Mouse (Mus musculus) CH12.LX (cell line): ENCODE measurements around the gene Spata31d1b. TPM values are rescaled to one million over a fixed set of nuclear protein-coding genes. Genes with fewer than 3 reads are reported as not detected.
"Not testable (repeated sequence)": the region's sequence is repeated elsewhere in the genome, so short reads cannot be mapped to it uniquely, and the experiment has no call there.

Source experiments
- DNase-seq: peaks from one replicate; pipeline ENCODE4 v3.0.0-alpha.2; 2013; ENCODE audit errors: extremely low read depth
- H3K27ac ChIP-seq: 2 replicates; pipeline ENCODE4 v1.5.1; 2012; ENCODE audit warnings: low read depth, mild to moderate bottlenecking, control low read depth, moderate library complexity; ENCODE audit not compliant: insufficient read depth
- H3K27me3 ChIP-seq: replicated peaks from 2 replicates; pipeline ENCODE3; 2012; ENCODE audit warnings: inconsistent platforms
- H3K36me3 ChIP-seq, 2 experiments: replicated peaks in 1 of 2; 2 replicates each; pipeline versions ENCODE3 to v1.6.1; 2012; ENCODE audit warnings: inconsistent platforms in 1 of 2, low read length in 1 of 2, mild to moderate bottlenecking in 1 of 2, mixed read lengths in 1 of 2, moderate library complexity in 1 of 2; ENCODE audit not compliant: control insufficient read depth in 1 of 2, insufficient read depth in 1 of 2
- H3K4me1 ChIP-seq, 2 experiments: 2 replicates each; pipeline ENCODE4 v1.6.1; 2012; ENCODE audit warnings: inconsistent platforms in 1 of 2, moderate library complexity in 1 of 2; ENCODE audit not compliant: insufficient read depth in 2 of 2, control insufficient read depth in 1 of 2
- H3K4me2 ChIP-seq: 2 replicates; pipeline ENCODE4 v1.6.1; 2012; ENCODE audit warnings: low read depth, mild to moderate bottlenecking, control low read depth; ENCODE audit not compliant: poor library complexity, insufficient read depth, severe bottlenecking
- H3K4me3 ChIP-seq, 3 experiments: fragments of 150-350 bp in 1 of 3; sonication (generic) in 1 of 3; replicated peaks in 1 of 3; 2 replicates each; pipeline versions ENCODE3 to v1.5.1; 2011 to 2012; ENCODE audit warnings: low read depth in 2 of 3, low read length in 2 of 3, mild to moderate bottlenecking in 2 of 3, moderate library complexity in 2 of 3, control low read depth in 1 of 3, improper control_type of control experiment in 1 of 3, inconsistent platforms in 1 of 3, mixed read lengths in 1 of 3; ENCODE audit not compliant: poor library complexity in 1 of 3
- H3K79me2 ChIP-seq: replicated peaks from 2 replicates; pipeline ENCODE4 v1.6.1; 2012; ENCODE audit warnings: mild to moderate bottlenecking, moderate library complexity; ENCODE audit not compliant: control insufficient read depth, poor library complexity, insufficient read depth, severe bottlenecking; ENCODE audit errors: extremely low read depth
- H3K9ac ChIP-seq: 2 replicates; pipeline ENCODE4 v1.6.1; 2012; ENCODE audit warnings: low read depth, mild to moderate bottlenecking, control low read depth, moderate library complexity; ENCODE audit not compliant: insufficient read depth
- H3K9me3 ChIP-seq: replicated peaks from 2 replicates; pipeline ENCODE3; 2012; ENCODE audit warnings: low read length, inconsistent platforms, mixed read lengths
- BHLHE40 ChIP-seq: IDR thresholded peaks from 2 replicates; pipeline ENCODE4 v1.6.1; 2011; ENCODE audit warnings: mild to moderate bottlenecking, low read depth, low read length, improper control_type of control experiment
- CTCF ChIP-seq, 2 experiments: IDR thresholded peaks in 1 of 2; conservative IDR thresholded peaks in 1 of 2; 2 replicates each; pipeline ENCODE4 v1.5.1; 2011 to 2012; ENCODE audit warnings: low read depth in 2 of 2, low read length in 2 of 2, improper control_type of control experiment in 1 of 2, inconsistent platforms in 1 of 2, mild to moderate bottlenecking in 1 of 2, moderate library complexity in 1 of 2
- EP300 ChIP-seq: IDR thresholded peaks from 2 replicates; pipeline ENCODE4 v1.6.1; 2011; ENCODE audit warnings: low read length, improper control_type of control experiment
- HCFC1 ChIP-seq: IDR thresholded peaks from 2 replicates; pipeline ENCODE4 v1.6.1; 2012; ENCODE audit warnings: low read depth, mild to moderate bottlenecking, inconsistent platforms, low read length, improper control_type of control experiment
- JUN ChIP-seq: IDR thresholded peaks from 2 replicates; pipeline ENCODE4 v1.6.1; 2011; ENCODE audit warnings: low read depth, mild to moderate bottlenecking, low read length, improper control_type of control experiment, moderate library complexity; ENCODE audit not compliant: insufficient read depth
- MAX ChIP-seq: IDR thresholded peaks from 2 replicates; pipeline ENCODE4 v1.6.1; 2011; ENCODE audit warnings: low read length, improper control_type of control experiment
- MAZ ChIP-seq: IDR thresholded peaks from 2 replicates; pipeline ENCODE4 v1.6.1; 2012; ENCODE audit warnings: low read depth, mild to moderate bottlenecking, inconsistent platforms, low read length, improper control_type of control experiment, moderate library complexity
- MXI1 ChIP-seq: IDR thresholded peaks from 2 replicates; pipeline ENCODE4 v1.6.1; 2011; ENCODE audit warnings: mild to moderate bottlenecking, low read depth, low read length, improper control_type of control experiment
- NRF1 ChIP-seq: IDR thresholded peaks from 2 replicates; pipeline ENCODE4 v1.6.1; 2014; ENCODE audit warnings: low read depth, mild to moderate bottlenecking, inconsistent platforms, low read length, improper control_type of control experiment, moderate library complexity
- POLR2AphosphoS2 ChIP-seq: IDR thresholded peaks from 2 replicates; pipeline ENCODE4 v1.6.1; 2011; ENCODE audit warnings: low read depth, low read length, improper control_type of control experiment
- SIN3A ChIP-seq: IDR thresholded peaks from 2 replicates; pipeline ENCODE4 v1.6.1; 2012; ENCODE audit warnings: low read length, improper control_type of control experiment, inconsistent platforms
- SMC3 ChIP-seq: IDR thresholded peaks from 2 replicates; pipeline ENCODE4 v1.6.1; 2011; ENCODE audit warnings: low read depth, low read length, improper control_type of control experiment
- TBP ChIP-seq: conservative IDR thresholded peaks from 2 replicates; pipeline ENCODE4 v1.6.1; 2011; ENCODE audit warnings: low read depth, low read length, improper control_type of control experiment
- TCF12 ChIP-seq: IDR thresholded peaks from 2 replicates; pipeline ENCODE4 v1.6.1; 2014; ENCODE audit warnings: low read depth, mild to moderate bottlenecking, inconsistent platforms, low read length, improper control_type of control experiment
- USF1 ChIP-seq: IDR thresholded peaks from 2 replicates; pipeline ENCODE4 v1.6.1; 2014; ENCODE audit warnings: low read depth, mild to moderate bottlenecking, inconsistent platforms, low read length, improper control_type of control experiment
- ZNF384 ChIP-seq: IDR thresholded peaks from 2 replicates; pipeline ENCODE4 v1.6.1; 2012; ENCODE audit warnings: low read depth, low read length, improper control_type of control experiment, inconsistent platforms
- dilution Hi-C: fragments of 300-500 bp; cut with MboI; formaldehyde crosslinking; loops from 2 replicates; pipeline ENCODE4 v1.14.3; 2020; ENCODE audit warnings: low sequenced_read_pairs; ENCODE audit not compliant: extremely low pct_unique_long_range_greater_than_20kb, extremely low pct_ligation_motif_present
- in situ Hi-C: fragments of 300-500 bp; cut with MboI; formaldehyde crosslinking; loops from 3 replicates; pipeline ENCODE4 v1.14.3; 2019; ENCODE audit warnings: low sequenced_read_pairs, low pct_ligation_motif_present, low pct_unique_long_range_greater_than_20kb, mixed read lengths
- polyA plus RNA-seq: library from polyadenylated mRNA; unstranded; fragments of >175 nt; gene quantifications from 2 replicates; pipeline ENCODE4 v1.2.1, GENCODE M21; 2012; ENCODE audit warnings: low read depth; ENCODE audit not compliant: insufficient read length
- total RNA-seq, 2 experiments: library from RNA; depleted of rRNA; stranded (reverse); fragments of 300-350 nt in 1 of 2; fragments of >200 nt in 1 of 2; gene quantifications; 2 replicates each; pipeline ENCODE4 v1.2.3; 2012 to 2014

The Spata31d1b gene
- total and polyA plus RNA-seq, 3 experiments: 0.09 to 0.30 (median 0.27) TPM

DNA sequence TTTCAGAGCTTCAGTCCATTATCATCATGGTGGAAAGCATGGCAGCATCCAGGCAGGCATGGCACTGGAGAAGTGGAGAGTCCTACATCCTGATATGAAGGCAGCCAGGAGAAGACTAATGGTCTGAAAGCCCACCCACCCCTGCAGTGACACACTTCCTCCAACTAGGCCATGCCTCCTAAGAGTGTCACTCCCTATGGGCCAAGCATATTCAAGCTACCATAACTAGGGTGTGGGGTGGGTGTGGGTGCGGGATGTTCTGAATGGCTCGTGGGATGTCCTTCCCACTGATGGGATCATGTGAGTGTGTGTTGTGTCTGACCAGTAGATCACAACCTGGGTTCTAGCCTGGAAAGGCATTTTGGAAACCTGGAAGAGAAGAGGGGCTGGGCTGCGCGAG lies 21.9 kb downstream of the Spata31d1b start:
- Histone ChIP-seq H3K9ac (no peak overlapping the region), H3K4me2 (no peak overlapping the region), H3K27ac (no peak overlapping the region), H3K4me3 (no peak overlapping the region)
- TF ChIP-seq TCF12 (no peak), EP300 (no peak), TBP (no peak), NRF1 (no peak), MAX (no peak)
- TF ChIP-seq, all 38 proteins: peak for 0
- dilution Hi-C loops: no loop called here
- Histone ChIP-seq H3K36me3 (no peaks in the 10 kb centered on the region), H3K27me3 (peaks cover 1% of the 10 kb centered on the region), H3K79me2 (no peaks in the 10 kb centered on the region), H3K4me1 (peaks cover 4 to 5% of the 10 kb centered on the region in 2 experiments), H3K9me3 (no peaks in the 10 kb centered on the region)
- no peak for DNase-seq
- in situ Hi-C loops: loop anchor here (25.0 kb wide), 1 partner anchor 1122 kb away; the partner anchor contains the start of gene Slc28a3

DNA sequence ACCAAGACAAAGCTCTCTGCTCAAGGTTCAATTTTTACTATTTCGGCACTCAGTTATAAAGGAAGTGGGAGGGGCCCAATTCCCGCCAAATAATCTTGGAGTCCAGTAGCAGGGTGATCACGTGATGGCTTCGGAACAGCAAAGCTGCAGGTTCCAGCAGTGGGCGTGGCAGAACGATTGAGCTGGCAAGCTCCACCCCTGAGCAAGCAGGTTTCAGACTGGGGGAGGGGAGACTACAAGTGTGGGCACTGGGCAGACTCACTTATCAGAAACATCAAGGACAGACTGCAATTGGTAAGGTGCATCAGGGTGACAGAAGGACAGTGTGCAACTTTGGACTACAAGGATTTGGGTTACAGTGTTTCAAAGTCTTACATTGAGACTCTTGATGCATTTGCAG lies 22.3 kb downstream of the Spata31d1b start:
- not testable (repeated sequence) for H3K4me3 ChIP-seq, H3K27me3 ChIP-seq, H3K27ac ChIP-seq, DNase-seq
- peak; percentile 30 for TF ChIP-seq USF1
- TF ChIP-seq, all 38 proteins: peak for 1; not testable (repeated sequence) for 37
- H3K9ac ChIP-seq, H3K4me2 ChIP-seq, dilution Hi-C loops, H3K4me1 ChIP-seq, H3K9me3 ChIP-seq, H3K79me2 ChIP-seq, H3K36me3 ChIP-seq: not testable (repeated sequence)
- in situ Hi-C loops: loop anchor here (25.0 kb wide), 1 partner anchor 1122 kb away; the partner anchor contains the start of gene Slc28a3

DNA sequence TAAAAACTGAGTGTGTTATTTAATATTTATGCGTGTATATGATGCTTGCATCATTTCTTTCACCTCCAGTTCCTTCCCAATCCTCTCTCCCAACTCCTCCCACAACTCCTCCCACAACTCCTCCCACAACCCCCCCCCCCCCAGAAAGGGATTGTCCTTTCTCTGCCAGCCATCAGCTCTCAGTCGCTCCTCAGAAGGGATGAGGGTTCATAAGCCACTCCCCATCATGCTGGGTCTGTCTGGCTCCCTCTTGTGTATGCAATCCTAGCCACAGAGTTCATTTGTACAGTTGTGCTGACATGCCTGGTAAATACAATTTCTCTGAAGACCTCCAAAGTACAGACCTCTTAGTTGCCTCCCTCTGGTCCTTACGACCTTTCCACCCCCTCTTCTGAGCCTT lies 23.1 kb downstream of the Spata31d1b start:
- H3K9me3 ChIP-seq: no peaks in the 10 kb centered on the region
- H3K27me3 ChIP-seq: peaks cover 1% of the 10 kb centered on the region
- no peak overlapping the region for H3K4me2 ChIP-seq
- no peak overlapping the region for H3K4me3 ChIP-seq
- H3K27ac ChIP-seq: no peak overlapping the region
- dilution Hi-C loops: no loop called here
- TF ChIP-seq SMC3 (peak; percentile 37), HCFC1 (no peak), ZNF384 (no peak), POLR2AphosphoS2 (no peak), MAZ (0 out of 2 replicates have a peak, but pooled peaks have one; percentile 22), SIN3A (no peak), CTCF (conservative IDR thresholded peaks at IDR 0.05 in 1 of 2, IDR thresholded peaks at IDR 0.05 in 1 of 2; ENCODE audit: low read depth in 2 of 2, low read length in 2 of 2) (peak in 1 of 2 experiments; percentile 50; a peak in 2 of 4 replicates), MXI1 (no peak), BHLHE40 (no peak), JUN (no peak)
- H3K36me3 ChIP-seq: no peaks in the 10 kb centered on the region
- DNase-seq: peak; percentile 40
- peaks cover 4 to 5% of the 10 kb centered on the region in 2 experiments for H3K4me1 ChIP-seq
- no peak overlapping the region for H3K9ac ChIP-seq
- no peaks in the 10 kb centered on the region for H3K79me2 ChIP-seq
- in situ Hi-C loops: loop anchor here (25.0 kb wide), 1 partner anchor 1123 kb away; the partner anchor contains the start of gene Slc28a3
